Mouse (Mus musculus) heart, embryonic 11.5 days (tissue): Measurements from ENCODE around the gene Rgl1. TPM values are rescaled to one million over a fixed set of nuclear protein-coding genes. Genes with fewer than 3 reads are reported as not detected.

ENCODE experiments used
- ATAC-seq: fragments of 200-750 bp; cut with Nextera tagmentation; replicated peaks from 2 replicates; pipeline ENCODE4 v1.8.0; 2017; ENCODE audit warnings: moderate library complexity; ENCODE audit not compliant: insufficient number of reproducible peaks, low FRiP score, low TSS enrichment
- H3K27ac ChIP-seq: fragments of 300-500 bp; sonication (generic); 2 replicates; pipeline ENCODE4 v1.5.1; 2014; ENCODE audit warnings: mild to moderate bottlenecking, low read depth, low read length
- H3K27me3 ChIP-seq: fragments of 300-500 bp; sonication (generic); 2 replicates; pipeline ENCODE4 v1.6.1; 2014; ENCODE audit warnings: mild to moderate bottlenecking, low read length, mixed read lengths; ENCODE audit not compliant: control insufficient read depth, insufficient read depth
- H3K36me3 ChIP-seq: fragments of 300-500 bp; sonication (generic); 2 replicates; pipeline ENCODE4 v1.6.1; 2014; ENCODE audit warnings: mild to moderate bottlenecking, low read length, moderate library complexity, mixed read lengths; ENCODE audit not compliant: control insufficient read depth, insufficient read depth
- H3K4me1 ChIP-seq: fragments of 300-500 bp; sonication (generic); 2 replicates; pipeline ENCODE4 v1.6.1; 2014; ENCODE audit warnings: low read length; ENCODE audit not compliant: control insufficient read depth, insufficient read depth
- H3K4me2 ChIP-seq: fragments of 300-500 bp; sonication (generic); 2 replicates; pipeline ENCODE4 v1.6.1; 2014; ENCODE audit warnings: mild to moderate bottlenecking, moderate library complexity
- H3K4me3 ChIP-seq: fragments of 300-500 bp; sonication (generic); 2 replicates; pipeline ENCODE4 v1.5.1; 2014; ENCODE audit warnings: low read depth, low read length
- H3K9ac ChIP-seq: fragments of 300-500 bp; sonication (generic); 2 replicates; pipeline ENCODE4 v1.6.1; 2014; ENCODE audit warnings: mild to moderate bottlenecking, low read depth, low read length, moderate library complexity
- H3K9me3 ChIP-seq: fragments of 300-500 bp; sonication (generic); replicated peaks from 2 replicates; pipeline ENCODE4 v1.6.1; 2016; ENCODE audit warnings: low read length; ENCODE audit not compliant: control insufficient read depth
- WGBS: fragments of 180-500 bp; shearing (Covaris S2); extraction: QIAGEN DNeasy Blood & Tissue Kit; methylation state at CpG from one replicate; pipeline ENCODE4 v1.1.7; 2014; ENCODE audit not compliant: insufficient replicate concordance; 5-methylcytosine and 5-hydroxymethylcytosine counted together
- polyA plus RNA-seq: library from polyadenylated mRNA; unstranded; fragments of >200 nt; fragmentation: Nextera tagmentation; extraction: Ambion mirVana; gene quantifications from 2 replicates; pipeline ENCODE4 v1.2.1, GENCODE M21; 2014

Gene Rgl1
- polyA plus RNA-seq, result 61.0 and 68.7 TPM in 2 replicates

GRCm38 (mm10) chr1:152766032-152766772 lies at the start of gene Rgl1, which contains the start of gene Arpc5:
Gene Rgl1 (minus strand): TSS chr1:152766351.
Gene Arpc5 (plus strand): TSS chr1:152766542.
- Histone ChIP-seq H3K27ac (peak within 1 kb of the TSS; percentile 91), H3K27me3 (peaks cover 7% of the 10 kb centered on the region; the same call in 1 of the 2 replicates), H3K36me3 (peaks cover 6% of the 10 kb centered on the region; the same call in 1 of the 2 replicates), H3K9me3 (no peaks in the 10 kb centered on the region), H3K4me2 (peak within 1 kb of the TSS; percentile 96), H3K9ac (peak within 1 kb of the TSS; percentile 98), H3K4me3 (peak within 1 kb of the TSS; percentile 93), H3K4me1 (no peaks in the 10 kb centered on the region)
- under 1% methylated on average over 79 of the region's 86 CpGs for WGBS
- peak; percentile 97 for ATAC-seq

- Histone ChIP-seq H3K27me3 (no peaks in the 10 kb centered on the region), H3K4me3 (no peak overlapping the region), H3K9me3 (no peaks in the 10 kb centered on the region), H3K27ac (no peak overlapping the region), H3K4me2 (peak overlapping the region; percentile 16; the same call in 1 of the 2 replicates), H3K9ac (no peak overlapping the region), H3K36me3 (no peaks in the 10 kb centered on the region), H3K4me1 (peaks cover 17% of the 10 kb centered on the region)
- peak; percentile 28; the same call in 1 of the 2 replicates for ATAC-seq
- 42% methylated on average over 7 of the region's 7 CpGs for WGBS
These were observed 49.1 kb upstream of the Rgl1 start for GRCm38 (mm10) chr1:152815265-152815701.

GRCm38 (mm10) chr1:152810533-152811439 lies 44.6 kb upstream of the Rgl1 start:
- Histone ChIP-seq H3K27ac (no peak overlapping the region), H3K4me2 (no peak overlapping the region), H3K27me3 (no peaks in the 10 kb centered on the region), H3K4me1 (peaks cover 12% of the 10 kb centered on the region), H3K9ac (no peak overlapping the region), H3K4me3 (no peak overlapping the region), H3K9me3 (no peaks in the 10 kb centered on the region), H3K36me3 (no peaks in the 10 kb centered on the region)
- WGBS, result 76% methylated on average over 13 of the region's 13 CpGs
- ATAC-seq, result no peak

GRCm38 (mm10) chr1:152809541-152810252 lies 43.5 kb upstream of the Rgl1 start:
- Histone ChIP-seq H3K36me3 (no peaks in the 10 kb centered on the region), H3K9me3 (no peaks in the 10 kb centered on the region), H3K4me3 (no peak overlapping the region), H3K27me3 (no peaks in the 10 kb centered on the region), H3K4me2 (no peak overlapping the region), H3K9ac (no peak overlapping the region), H3K27ac (peak overlapping the region; percentile 24; the same call in 1 of the 2 replicates), H3K4me1 (0 out of 2 replicates have a peak, but pooled peaks cover 3% of the 10 kb centered on the region)
- WGBS, result 31% methylated on average over 8 of the region's 8 CpGs
- peak; percentile 80 for ATAC-seq

- ATAC-seq, result no peak
- Histone ChIP-seq H3K27ac (no peak overlapping the region), H3K4me1 (0 out of 2 replicates have a peak, but pooled peaks cover 3% of the 10 kb centered on the region), H3K27me3 (no peaks in the 10 kb centered on the region), H3K9me3 (no peaks in the 10 kb centered on the region), H3K4me2 (no peak overlapping the region), H3K9ac (no peak overlapping the region), H3K36me3 (no peaks in the 10 kb centered on the region), H3K4me3 (no peak overlapping the region)
- 86% methylated on average over 2 of the region's 2 CpGs for WGBS
These were observed 42.2 kb upstream of the Rgl1 start for GRCm38 (mm10) chr1:152808392-152808680.

- H3K27me3 ChIP-seq, result no peaks in the 10 kb centered on the region
- 70% methylated on average over 18 of the region's 18 CpGs for WGBS
- H3K4me3 ChIP-seq, result no peak overlapping the region
- H3K36me3 ChIP-seq, result no peaks in the 10 kb centered on the region
- H3K4me1 ChIP-seq, result 0 out of 2 replicates have a peak, but pooled peaks cover 3% of the 10 kb centered on the region
- H3K27ac ChIP-seq, result no peak overlapping the region
- no peak overlapping the region for H3K9ac ChIP-seq
- no peak for ATAC-seq
- no peaks in the 10 kb centered on the region for H3K9me3 ChIP-seq
- no peak overlapping the region for H3K4me2 ChIP-seq
These were observed 41.7 kb upstream of the Rgl1 start for GRCm38 (mm10) chr1:152807619-152808391.

- no peak for ATAC-seq
- Histone ChIP-seq H3K4me1 (peaks cover 3% of the 10 kb centered on the region; the same call in 1 of the 2 replicates), H3K4me2 (no peak overlapping the region), H3K4me3 (no peak overlapping the region), H3K27ac (no peak overlapping the region), H3K9ac (no peak overlapping the region), H3K36me3 (no peaks in the 10 kb centered on the region), H3K9me3 (no peaks in the 10 kb centered on the region), H3K27me3 (no peaks in the 10 kb centered on the region)
- 69% methylated on average over 6 of the region's 6 CpGs for WGBS
These were observed 38.8 kb upstream of the Rgl1 start for GRCm38 (mm10) chr1:152804907-152805306.
